Mouse (Mus musculus): ENCODE results near the gene 2810408A11Rik. TPM values are rescaled to one million over a fixed set of nuclear protein-coding genes. Genes with fewer than 3 reads are reported as not detected.

Gene 2810408A11Rik
- polyA plus RNA-seq, 1 experiment from 2014 or later, result 14.7 TPM

GRCm38 (mm10) chr11:69911701-69912100 is 10.9 kb upstream of the 2810408A11Rik start:
- no peak for DNase-seq (ENCODE audit: low spot score)
- Histone ChIP-seq H3K4me2 (replicated peaks; ENCODE audit: low read depth, low read length) (no peak overlapping the region), H3K27me3 (ENCODE audit: control insufficient read depth, insufficient read depth, low read length) (no peaks in the 10 kb centered on the region), H3K4me3 (ENCODE audit: low read depth, low read length) (no peak overlapping the region), H3K27ac (ENCODE audit: low read depth, low read length) (no peak overlapping the region), H3K9me3 (ENCODE audit: control insufficient read depth, low read length) (no peaks in the 10 kb centered on the region), H3K36me3 (ENCODE audit: control insufficient read depth, insufficient read depth, low read length) (peaks cover 35% of the 10 kb centered on the region), H3K9ac (ENCODE audit: low read depth, low read length) (no peak overlapping the region), H3K4me1 (replicated peaks; ENCODE audit: control insufficient read depth, insufficient read depth, low read length) (peaks cover 11% of the 10 kb centered on the region)
- ATAC-seq (ENCODE audit: low FRiP score), result no peak
- 92% methylated on average over 6 of the region's 6 CpGs for WGBS

- no peaks in the 10 kb centered on the region for H3K27me3 ChIP-seq (ENCODE audit: control insufficient read depth, insufficient read depth, low read length)
- peaks cover 34% of the 10 kb centered on the region for H3K36me3 ChIP-seq (ENCODE audit: control insufficient read depth, insufficient read depth, low read length)
- no peaks in the 10 kb centered on the region for H3K9me3 ChIP-seq (ENCODE audit: control insufficient read depth, low read length)
- H3K27ac ChIP-seq (ENCODE audit: low read depth, low read length), result no peak overlapping the region
- no peak overlapping the region for H3K4me2 ChIP-seq (replicated peaks; ENCODE audit: low read depth, low read length)
- WGBS, result 91% methylated on average over 17 of the region's 17 CpGs
- H3K4me3 ChIP-seq (ENCODE audit: low read depth, low read length), result no peak overlapping the region
- no peak overlapping the region for H3K9ac ChIP-seq (ENCODE audit: low read depth, low read length)
- ATAC-seq (ENCODE audit: low FRiP score), result no peak
- peaks cover 11% of the 10 kb centered on the region for H3K4me1 ChIP-seq (replicated peaks; ENCODE audit: control insufficient read depth, insufficient read depth, low read length)
- no peak for DNase-seq (ENCODE audit: low spot score)
Measured at GRCm38 (mm10) chr11:69910781-69911560, 10.2 kb upstream of the 2810408A11Rik start.

GRCm38 (mm10) chr11:69910177-69910576 is 9.4 kb upstream of the 2810408A11Rik start:
- Histone ChIP-seq H3K4me3 (ENCODE audit: low read depth, low read length) (no peak overlapping the region), H3K27ac (ENCODE audit: low read depth, low read length) (no peak overlapping the region), H3K4me2 (replicated peaks; ENCODE audit: low read depth, low read length) (no peak overlapping the region), H3K4me1 (replicated peaks; ENCODE audit: control insufficient read depth, insufficient read depth, low read length) (peaks cover 10% of the 10 kb centered on the region; the same call in 1 of the 2 replicates), H3K9me3 (ENCODE audit: control insufficient read depth, low read length) (no peaks in the 10 kb centered on the region), H3K27me3 (ENCODE audit: control insufficient read depth, insufficient read depth, low read length) (no peaks in the 10 kb centered on the region), H3K9ac (ENCODE audit: low read depth, low read length) (no peak overlapping the region), H3K36me3 (ENCODE audit: control insufficient read depth, insufficient read depth, low read length) (peaks cover 36% of the 10 kb centered on the region)
- DNase-seq (ENCODE audit: low spot score), result no peak
- ATAC-seq (ENCODE audit: low FRiP score), result no peak
- 95% methylated on average over 8 of the region's 8 CpGs for WGBS

- Histone ChIP-seq H3K4me3 (ENCODE audit: low read depth, low read length) (no peak overlapping the region), H3K27me3 (ENCODE audit: control insufficient read depth, insufficient read depth, low read length) (no peaks in the 10 kb centered on the region), H3K27ac (ENCODE audit: low read depth, low read length) (no peak overlapping the region), H3K4me1 (replicated peaks; ENCODE audit: control insufficient read depth, insufficient read depth, low read length) (0 out of 2 replicates have a peak, but pooled peaks cover 3% of the 10 kb centered on the region), H3K9ac (ENCODE audit: low read depth, low read length) (no peak overlapping the region), H3K36me3 (ENCODE audit: control insufficient read depth, insufficient read depth, low read length) (peaks cover 40% of the 10 kb centered on the region), H3K4me2 (replicated peaks; ENCODE audit: low read depth, low read length) (no peak overlapping the region), H3K9me3 (ENCODE audit: control insufficient read depth, low read length) (no peaks in the 10 kb centered on the region)
- WGBS, result 86% methylated on average over 5 of the region's 5 CpGs
- DNase-seq (ENCODE audit: low spot score), result no peak
- ATAC-seq (ENCODE audit: low FRiP score), result no peak
Measured at GRCm38 (mm10) chr11:69909174-69909573, 8.4 kb upstream of the 2810408A11Rik start.

- Histone ChIP-seq H3K4me2 (replicated peaks; ENCODE audit: low read depth, low read length) (no peak overlapping the region), H3K4me1 (replicated peaks; ENCODE audit: control insufficient read depth, insufficient read depth, low read length) (0 out of 2 replicates have a peak, but pooled peaks cover 3% of the 10 kb centered on the region), H3K27ac (ENCODE audit: low read depth, low read length) (no peak overlapping the region), H3K4me3 (ENCODE audit: low read depth, low read length) (no peak overlapping the region), H3K9ac (ENCODE audit: low read depth, low read length) (no peak overlapping the region), H3K27me3 (ENCODE audit: control insufficient read depth, insufficient read depth, low read length) (no peaks in the 10 kb centered on the region), H3K36me3 (ENCODE audit: control insufficient read depth, insufficient read depth, low read length) (peaks cover 40% of the 10 kb centered on the region), H3K9me3 (ENCODE audit: control insufficient read depth, low read length) (no peaks in the 10 kb centered on the region)
- ATAC-seq (ENCODE audit: low FRiP score) (no peak), DNase-seq (ENCODE audit: low spot score) (no peak)
- 96% methylated on average over 11 of the region's 11 CpGs for WGBS
Measured at GRCm38 (mm10) chr11:69908645-69909044, 7.9 kb upstream of the 2810408A11Rik start.

- peaks cover 12% of the 10 kb centered on the region for H3K4me1 ChIP-seq (replicated peaks; ENCODE audit: control insufficient read depth, insufficient read depth, low read length)
- ATAC-seq (ENCODE audit: low FRiP score), result no peak
- H3K36me3 ChIP-seq (ENCODE audit: control insufficient read depth, insufficient read depth, low read length), result peaks cover 24% of the 10 kb centered on the region
- H3K27ac ChIP-seq (ENCODE audit: low read depth, low read length), result no peak overlapping the region
- no peak overlapping the region for H3K4me3 ChIP-seq (ENCODE audit: low read depth, low read length)
- no peak for DNase-seq (ENCODE audit: low spot score)
- no peaks in the 10 kb centered on the region for H3K27me3 ChIP-seq (ENCODE audit: control insufficient read depth, insufficient read depth, low read length)
- no peak overlapping the region for H3K9ac ChIP-seq (ENCODE audit: low read depth, low read length)
- H3K9me3 ChIP-seq (ENCODE audit: control insufficient read depth, low read length), result no peaks in the 10 kb centered on the region
- no peak overlapping the region for H3K4me2 ChIP-seq (replicated peaks; ENCODE audit: low read depth, low read length)
- 91% methylated on average over 9 of the region's 9 CpGs for WGBS
Measured at GRCm38 (mm10) chr11:69904311-69904710, 3.5 kb upstream of the 2810408A11Rik start.

GRCm38 (mm10) chr11:69902972-69903371 is 2.2 kb upstream of the 2810408A11Rik start:
- H3K27ac ChIP-seq (ENCODE audit: low read depth, low read length), result no peak overlapping the region
- H3K9me3 ChIP-seq (ENCODE audit: control insufficient read depth, low read length), result no peaks in the 10 kb centered on the region
- no peak for ATAC-seq (ENCODE audit: low FRiP score)
- no peak overlapping the region for H3K9ac ChIP-seq (ENCODE audit: low read depth, low read length)
- H3K36me3 ChIP-seq (ENCODE audit: control insufficient read depth, insufficient read depth, low read length), result peaks cover 21% of the 10 kb centered on the region
- peaks cover 14% of the 10 kb centered on the region for H3K4me1 ChIP-seq (replicated peaks; ENCODE audit: control insufficient read depth, insufficient read depth, low read length)
- H3K27me3 ChIP-seq (ENCODE audit: control insufficient read depth, insufficient read depth, low read length), result no peaks in the 10 kb centered on the region
- 91% methylated on average over 12 of the region's 13 CpGs for WGBS
- H3K4me2 ChIP-seq (replicated peaks; ENCODE audit: low read depth, low read length), result peak overlapping the region; percentile 97
- DNase-seq (ENCODE audit: low spot score), result no peak
- H3K4me3 ChIP-seq (ENCODE audit: low read depth, low read length), result peak overlapping the region; percentile 92

- H3K4me3 ChIP-seq (ENCODE audit: low read depth, low read length), result peak overlapping the region; percentile 92
- H3K4me2 ChIP-seq (replicated peaks; ENCODE audit: low read depth, low read length), result peak overlapping the region; percentile 97
- DNase-seq (ENCODE audit: low spot score) (no peak), ATAC-seq (ENCODE audit: low FRiP score) (peak; percentile 34; the same call in 1 of the 2 replicates)
- H3K27me3 ChIP-seq (ENCODE audit: control insufficient read depth, insufficient read depth, low read length), result no peaks in the 10 kb centered on the region
- 0% methylated on average over 34 of the region's 39 CpGs for WGBS
- peaks cover 17% of the 10 kb centered on the region for H3K36me3 ChIP-seq (ENCODE audit: control insufficient read depth, insufficient read depth, low read length)
- peaks cover 14% of the 10 kb centered on the region for H3K4me1 ChIP-seq (replicated peaks; ENCODE audit: control insufficient read depth, insufficient read depth, low read length)
- peak overlapping the region; percentile 96 for H3K27ac ChIP-seq (ENCODE audit: low read depth, low read length)
- H3K9me3 ChIP-seq (ENCODE audit: control insufficient read depth, low read length), result no peaks in the 10 kb centered on the region
- peak overlapping the region; percentile 96 for H3K9ac ChIP-seq (ENCODE audit: low read depth, low read length)
Measured at GRCm38 (mm10) chr11:69901993-69902392, 1.2 kb upstream of the 2810408A11Rik start.

GRCm38 (mm10) chr11:69901406-69901846 is 639 bp upstream of the 2810408A11Rik start:
- 0% methylated on average over 42 of the region's 42 CpGs for WGBS
- H3K27me3 ChIP-seq (ENCODE audit: control insufficient read depth, insufficient read depth, low read length), result no peaks in the 10 kb centered on the region
- peak; percentile 73 for ATAC-seq (ENCODE audit: low FRiP score)
- H3K9me3 ChIP-seq (ENCODE audit: control insufficient read depth, low read length), result no peaks in the 10 kb centered on the region
- H3K4me3 ChIP-seq (ENCODE audit: low read depth, low read length), result peak overlapping the region; percentile 92
- H3K4me2 ChIP-seq (replicated peaks; ENCODE audit: low read depth, low read length), result peak overlapping the region; percentile 97
- H3K9ac ChIP-seq (ENCODE audit: low read depth, low read length), result peak overlapping the region; percentile 96
- peak overlapping the region; percentile 96 for H3K27ac ChIP-seq (ENCODE audit: low read depth, low read length)
- H3K36me3 ChIP-seq (ENCODE audit: control insufficient read depth, insufficient read depth, low read length), result peaks cover 12% of the 10 kb centered on the region
- H3K4me1 ChIP-seq (replicated peaks; ENCODE audit: control insufficient read depth, insufficient read depth, low read length), result peaks cover 14% of the 10 kb centered on the region
- DNase-seq (ENCODE audit: low spot score), result peak; percentile 96
